Comparison of ENCODE assay signal across 17 mouse cellular contexts in the genomic region with DNA sequence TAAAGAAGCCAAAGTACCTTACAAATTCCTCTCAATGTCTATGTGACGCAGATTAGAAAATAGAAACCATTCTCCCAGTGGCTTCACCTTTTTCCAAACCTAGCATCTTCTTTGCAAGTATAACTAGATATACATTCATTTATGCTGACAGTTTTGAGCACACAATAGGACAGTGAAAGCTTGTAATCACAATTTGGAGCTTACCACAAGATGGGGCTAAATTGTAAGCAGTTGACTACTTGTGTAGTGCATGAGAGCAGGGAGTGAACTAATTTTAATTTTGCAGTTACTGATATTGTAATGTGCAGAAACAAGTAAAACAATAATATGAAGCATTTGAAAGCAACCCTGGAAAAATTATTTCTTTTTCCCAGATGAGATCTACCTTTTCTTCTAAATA. TPM values are rescaled to one million over a fixed set of nuclear protein-coding genes. Genes with fewer than 3 reads are reported as not detected.
DNase-seq lines count a peak whose midpoint lies in the region; ATAC-seq and TF ChIP-seq lines count a peak whose summit lies in the region.
"Had no signal": no experiment of that assay in that cellular context is flagged by ENCODE, and none has a peak within 500 bp of the region (broad histone marks: within the 10 kb centered on the region; RNA-seq: fewer than 3 reads in every experiment).

No protein-coding gene starts in this region.

- dilution Hi-C loops in CH12.LX (cut with MboI; ENCODE audit: extremely low pct_ligation_motif_present, extremely low pct_unique_long_range_greater_than_20kb, low sequenced_read_pairs), result no loop called here

- H3K27ac ChIP-seq in forebrain, embryonic 15.5 days (replicated peaks), result no peak overlapping the region; the same call in 1 of the 2 replicates
- no peak overlapping the region for H3K27ac ChIP-seq in forebrain, embryonic 12.5 days
- no peak overlapping the region for H3K27ac ChIP-seq in left cerebral cortex, adult 2 months
- no peak overlapping the region for H3K27ac ChIP-seq in CH12.LX (ENCODE audit: insufficient read depth, low read depth)
- H3K27ac ChIP-seq in forebrain, embryonic 16.5 days (ENCODE audit: low read length), result no peak overlapping the region
- no peak overlapping the region for H3K27ac ChIP-seq in heart, embryonic 12.5 days (ENCODE audit: poor library complexity, severe bottlenecking)
- H3K27ac ChIP-seq: heart, embryonic 13.5 days; hindbrain, embryonic 13.5 days; limb, embryonic 15.5 days had no signal

- H3K27me3 ChIP-seq in forebrain, embryonic 15.5 days, result no peaks in the 10 kb centered on the region
- no peaks in the 10 kb centered on the region for H3K27me3 ChIP-seq in forebrain, embryonic 12.5 days
- H3K27me3 ChIP-seq in CH12.LX (replicated peaks), result no peaks in the 10 kb centered on the region
- no peaks in the 10 kb centered on the region for H3K27me3 ChIP-seq in forebrain, embryonic 16.5 days (replicated peaks; ENCODE audit: control insufficient read depth, insufficient read depth, low read length)
- no peaks in the 10 kb centered on the region for H3K27me3 ChIP-seq in heart, embryonic 12.5 days (replicated peaks)
- H3K27me3 ChIP-seq: heart, embryonic 13.5 days; hindbrain, embryonic 13.5 days; limb, embryonic 15.5 days had no signal

- TF ChIP-seq POLR2A in CH12.LX (IDR thresholded peaks at IDR 0.05; ENCODE audit: low read depth, low read length), result no peak

- ATAC-seq in forebrain, embryonic 15.5 days (replicated peaks), result peak; percentile 86
- no peak for ATAC-seq in forebrain, embryonic 12.5 days (ENCODE audit: low FRiP score)
- peak; percentile 89 for ATAC-seq in forebrain, embryonic 16.5 days
- ATAC-seq in heart, embryonic 12.5 days (ENCODE audit: insufficient number of reproducible peaks, low FRiP score), result no peak
- ATAC-seq: CD4-positive, CD25-positive, alpha-beta regulatory T cell, adult 4 months had no signal

- 91% methylated on average over 1 of the region's 1 CpGs for WGBS in forebrain, embryonic 15.5 days
- WGBS in forebrain, embryonic 12.5 days, result 89% methylated on average over 1 of the region's 1 CpGs
- 79% methylated on average over 1 of the region's 1 CpGs for WGBS in forebrain, embryonic 16.5 days
- 85% methylated on average over 1 of the region's 1 CpGs for WGBS in heart, embryonic 12.5 days

- no peak overlapping the region for H3K4me2 ChIP-seq in forebrain, embryonic 15.5 days (replicated peaks)
- no peak overlapping the region for H3K4me2 ChIP-seq in forebrain, embryonic 12.5 days
- no peak overlapping the region for H3K4me2 ChIP-seq in CH12.LX (ENCODE audit: insufficient read depth, low read depth, poor library complexity, severe bottlenecking)
- H3K4me2 ChIP-seq in forebrain, embryonic 16.5 days (ENCODE audit: low read length), result no peak overlapping the region
- H3K4me2 ChIP-seq in heart, embryonic 12.5 days, result no peak overlapping the region
- H3K4me2 ChIP-seq: heart, embryonic 13.5 days; hindbrain, embryonic 13.5 days; limb, embryonic 15.5 days had no signal

- no peaks in the 10 kb centered on the region for H3K36me3 ChIP-seq in forebrain, embryonic 15.5 days
- H3K36me3 ChIP-seq in forebrain, embryonic 12.5 days (replicated peaks), result no peaks in the 10 kb centered on the region
- H3K36me3 ChIP-seq in CH12.LX (replicated peaks in 1 of 2; ENCODE audit: control insufficient read depth in 1 of 2, insufficient read depth in 1 of 2, low read length in 1 of 2), result no peaks in the 10 kb centered on the region
- no peaks in the 10 kb centered on the region for H3K36me3 ChIP-seq in forebrain, embryonic 16.5 days (ENCODE audit: control insufficient read depth, insufficient read depth)
- no peaks in the 10 kb centered on the region for H3K36me3 ChIP-seq in heart, embryonic 12.5 days
- H3K36me3 ChIP-seq: heart, embryonic 13.5 days; hindbrain, embryonic 13.5 days; limb, embryonic 15.5 days had no signal

- TF ChIP-seq RAD21 in CH12.LX (IDR thresholded peaks at IDR 0.05; ENCODE audit: low read depth, low read length), result peak; percentile 52

- H3K79me2 ChIP-seq in CH12.LX (replicated peaks; ENCODE audit: control insufficient read depth, extremely low read depth, insufficient read depth, poor library complexity, severe bottlenecking), result no peaks in the 10 kb centered on the region

- no peak for TF ChIP-seq EP300 in CH12.LX (IDR thresholded peaks at IDR 0.05; ENCODE audit: low read length)

- DNase-seq in left cerebral cortex, adult 2 months (ENCODE audit: extremely low spot score in 1 of 2, low spot score in 2 of 2), result no peak
- DNase-seq in left cerebral cortex, postnatal 36 days (ENCODE audit: low spot score in 2 of 2), result no peak
- DNase-seq in CH12.LX (ENCODE audit: extremely low read depth), result peak; percentile 8
- no peak for DNase-seq in adrenal gland, postnatal 4 days (ENCODE audit: low spot score in 2 of 2)
- DNase-seq: adrenal gland, adult 8-10 months; gastrocnemius, postnatal 10 days; right cerebral cortex, postnatal 4 days; thymus, postnatal 25 days had no signal

- no peaks in the 10 kb centered on the region for H3K4me1 ChIP-seq in forebrain, embryonic 15.5 days
- H3K4me1 ChIP-seq in forebrain, embryonic 12.5 days, result no peaks in the 10 kb centered on the region
- H3K4me1 ChIP-seq in CH12.LX (ENCODE audit: control insufficient read depth in 1 of 2, insufficient read depth in 2 of 2), result no peaks in the 10 kb centered on the region
- H3K4me1 ChIP-seq in forebrain, embryonic 16.5 days (replicated peaks; ENCODE audit: control insufficient read depth, insufficient read depth, low read length), result no peaks in the 10 kb centered on the region
- H3K4me1 ChIP-seq in heart, embryonic 12.5 days (replicated peaks), result no peaks in the 10 kb centered on the region
- H3K4me1 ChIP-seq: heart, embryonic 13.5 days; hindbrain, embryonic 13.5 days; limb, embryonic 15.5 days had no signal

- H3K4me3 ChIP-seq in forebrain, embryonic 15.5 days, result no peak overlapping the region
- no peak overlapping the region for H3K4me3 ChIP-seq in forebrain, embryonic 12.5 days (replicated peaks)
- H3K4me3 ChIP-seq in left cerebral cortex, adult 2 months, result no peak overlapping the region
- H3K4me3 ChIP-seq in CH12.LX (replicated peaks in 1 of 3; ENCODE audit: low read depth in 2 of 3, low read length in 2 of 3, poor library complexity in 1 of 3), result no peak overlapping the region
- H3K4me3 ChIP-seq in forebrain, embryonic 16.5 days (replicated peaks; ENCODE audit: low read length), result no peak overlapping the region
- no peak overlapping the region for H3K4me3 ChIP-seq in heart, embryonic 12.5 days
- H3K4me3 ChIP-seq: heart, embryonic 13.5 days; hindbrain, embryonic 13.5 days; limb, embryonic 15.5 days had no signal

- in situ Hi-C loops in CH12.LX (cut with MboI; ENCODE audit: low pct_ligation_motif_present, low pct_unique_long_range_greater_than_20kb, low sequenced_read_pairs), result loop anchor here (25.0 kb wide), 1 partner anchor 694 kb away; no protein-coding TSS in a partner anchor

- no peak overlapping the region for H3K9ac ChIP-seq in forebrain, embryonic 15.5 days (replicated peaks)
- H3K9ac ChIP-seq in forebrain, embryonic 12.5 days, result no peak overlapping the region
- no peak overlapping the region for H3K9ac ChIP-seq in CH12.LX (ENCODE audit: insufficient read depth, low read depth)
- H3K9ac ChIP-seq in forebrain, embryonic 16.5 days (replicated peaks; ENCODE audit: low read depth, low read length), result no peak overlapping the region
- H3K9ac ChIP-seq in heart, embryonic 12.5 days, result no peak overlapping the region
- H3K9ac ChIP-seq: heart, embryonic 13.5 days; hindbrain, embryonic 13.5 days; limb, embryonic 15.5 days had no signal

- TF ChIP-seq CTCF in left cerebral cortex, adult 2 months (IDR thresholded peaks at IDR 0.05), result peak; percentile 56
- peak in 1 of 2 experiments; percentile 49; a peak in 2 of 4 replicates for TF ChIP-seq CTCF in CH12.LX (conservative IDR thresholded peaks at IDR 0.05 in 1 of 2, IDR thresholded peaks at IDR 0.05 in 1 of 2; ENCODE audit: low read depth in 2 of 2, low read length in 2 of 2)

- no peaks in the 10 kb centered on the region for H3K9me3 ChIP-seq in forebrain, embryonic 15.5 days
- H3K9me3 ChIP-seq in forebrain, embryonic 12.5 days, result no peaks in the 10 kb centered on the region
- no peaks in the 10 kb centered on the region for H3K9me3 ChIP-seq in CH12.LX (replicated peaks; ENCODE audit: low read length)
- H3K9me3 ChIP-seq in forebrain, embryonic 16.5 days (ENCODE audit: control insufficient read depth, low read length), result no peaks in the 10 kb centered on the region
- no peaks in the 10 kb centered on the region for H3K9me3 ChIP-seq in heart, embryonic 12.5 days (replicated peaks)
- H3K9me3 ChIP-seq: heart, embryonic 13.5 days; hindbrain, embryonic 13.5 days; limb, embryonic 15.5 days had no signal

- intact Hi-C loops in left cerebral cortex, adult 2 months (cut with DNase I), result loop anchor here (5.0 kb wide), 2 partner anchors 694 to 789 kb away; partner anchors contain the start of genes Aasdhppt and Kbtbd3
- intact Hi-C loops in left cerebral cortex, postnatal 36 days (cut with DNase I), result no loop called here

TF ChIP-seq in CH12.LX, 34 proteins besides CTCF, POLR2A, EP300 and RAD21:
- no peak for TF ChIP-seq MXI1 (IDR thresholded peaks at IDR 0.05; ENCODE audit: low read depth, low read length)
- peak; percentile 39 for TF ChIP-seq SMC3 (IDR thresholded peaks at IDR 0.05; ENCODE audit: low read depth, low read length)
- TF ChIP-seq JUND (conservative IDR thresholded peaks at IDR 0.05; ENCODE audit: low read depth, low read length), result no peak

RNA-seq across cellular contexts. Expression of gene Gucy1a2, which starts 13.9 kb away (rescaled TPM):
- polyA plus RNA-seq in forebrain, embryonic 15.5 days (2015; fragmentation: Nextera tagmentation; extraction: Ambion mirVana), result 3.4 and 4.4 TPM in 2 replicates
- polyA plus RNA-seq in forebrain, embryonic 12.5 days (2016; fragmentation: Nextera tagmentation; extraction: Ambion mirVana), result 3.4 and 3.6 TPM in 2 replicates
- 10 to 100 TPM; 91.2 to 91.5 TPM for total RNA-seq in left cerebral cortex, adult 2 months (2021)
- 10 to 100 TPM; 93.4 to 98.5 TPM for total RNA-seq in left cerebral cortex, postnatal 36 days (2021)
- total RNA-seq in CH12.LX (2012; rRNA removed), result not detected in 2 replicates
- not detected in 2 replicates for total RNA-seq in CH12.LX (2014; rRNA removed)
- not detected in 2 replicates for polyA plus RNA-seq in CH12.LX (2012; ENCODE audit: insufficient read length, low read depth)
- 3.9 and 5.5 TPM in 2 replicates for polyA plus RNA-seq in forebrain, embryonic 16.5 days (2015; fragmentation: Nextera tagmentation; extraction: Ambion mirVana)
- polyA plus RNA-seq in heart, embryonic 12.5 days (2016; fragmentation: Nextera tagmentation; extraction: Ambion mirVana), result 1.1 and 1.2 TPM in 2 replicates
- total RNA-seq in adrenal gland, postnatal 4 days (2021), result 10 to 100 TPM; 10.6 to 12.4 TPM
- total RNA-seq: neutrophil, adult 5-6 weeks had no signal
- polyA plus RNA-seq: CD4-positive, CD25-positive, alpha-beta regulatory T cell, adult 4 months had no signal

Comparison
In these comparisons a context has a peak if more than half of its experiments do, and no peak if none do; other contexts are left out.
1. ATAC-seq: peak in forebrain, embryonic 15.5 days (single experiment) and forebrain, embryonic 16.5 days (single experiment); none in forebrain, embryonic 12.5 days (single experiment) and heart, embryonic 12.5 days (single experiment).